ENCODE assay signal across 8 mouse cellular contexts in genomic region chr19:5852035-5852722, GRCm38 (mm10). TPM values are rescaled to one million over a fixed set of nuclear protein-coding genes. Genes with fewer than 3 reads are reported as not detected.
A peak's percentile ranks its signal among the peaks of the same experiment; 100 is the strongest.
DNase-seq lines count a peak whose midpoint lies in the region; ATAC-seq and TF ChIP-seq lines count a peak whose summit lies in the region.

No protein-coding gene starts in this region.

- H3K4me1 ChIP-seq in heart, embryonic 11.5 days (ENCODE audit: control insufficient read depth, insufficient read depth, low read length), result peaks cover 52% of the 10 kb centered on the region
- peaks cover 33% of the 10 kb centered on the region for H3K4me1 ChIP-seq in neural tube, embryonic 13.5 days (replicated peaks)
- H3K4me1 ChIP-seq in neural tube, embryonic 15.5 days, result peaks cover 34% of the 10 kb centered on the region
- peaks cover 26% of the 10 kb centered on the region for H3K4me1 ChIP-seq in hindbrain, postnatal 0 days (ENCODE audit: insufficient read depth, low read length)

- H3K36me3 ChIP-seq in heart, embryonic 11.5 days (ENCODE audit: control insufficient read depth, insufficient read depth, low read length), result peaks cover 19% of the 10 kb centered on the region
- H3K36me3 ChIP-seq in neural tube, embryonic 13.5 days, result peaks cover 42% of the 10 kb centered on the region
- H3K36me3 ChIP-seq in neural tube, embryonic 15.5 days, result peaks cover 21% of the 10 kb centered on the region
- H3K36me3 ChIP-seq in hindbrain, postnatal 0 days (ENCODE audit: insufficient read depth, low read length), result peaks cover 17% of the 10 kb centered on the region; the same call in 1 of the 2 replicates

- peak overlapping the region; percentile 59 for H3K9ac ChIP-seq in heart, embryonic 11.5 days (ENCODE audit: low read depth, low read length)
- peak overlapping the region; percentile 22; the same call in 1 of the 2 replicates for H3K9ac ChIP-seq in neural tube, embryonic 13.5 days
- H3K9ac ChIP-seq in neural tube, embryonic 15.5 days (replicated peaks), result no peak overlapping the region
- H3K9ac ChIP-seq in hindbrain, postnatal 0 days (replicated peaks; ENCODE audit: low read length), result no peak overlapping the region

- H3K4me2 ChIP-seq in heart, embryonic 11.5 days, result 0 out of 2 replicates have a peak overlapping the region, but pooled peaks have one; percentile 6
- no peak overlapping the region for H3K4me2 ChIP-seq in neural tube, embryonic 13.5 days
- H3K4me2 ChIP-seq in neural tube, embryonic 15.5 days, result no peak overlapping the region
- no peak overlapping the region for H3K4me2 ChIP-seq in hindbrain, postnatal 0 days (ENCODE audit: low read depth, low read length)

- no peak for DNase-seq in heart, postnatal 4 days
- DNase-seq in hindbrain, postnatal 0 days (ENCODE audit: low spot score), result no peak
- no peak for DNase-seq in frontal cortex, adult 2 months (ENCODE audit: extremely low spot score in 1 of 2, low spot score in 1 of 2)
- DNase-seq in urinary bladder, adult 18-20 months (ENCODE audit: low spot score in 2 of 2), result no peak
- no peak for DNase-seq in thymus, adult 18-20 months

- no peaks in the 10 kb centered on the region for H3K27me3 ChIP-seq in heart, embryonic 11.5 days (ENCODE audit: control insufficient read depth, insufficient read depth, low read length)
- no peaks in the 10 kb centered on the region for H3K27me3 ChIP-seq in neural tube, embryonic 13.5 days
- no peaks in the 10 kb centered on the region for H3K27me3 ChIP-seq in neural tube, embryonic 15.5 days (replicated peaks)
- no peaks in the 10 kb centered on the region for H3K27me3 ChIP-seq in hindbrain, postnatal 0 days (ENCODE audit: insufficient read depth, low read length)

- no peak for TF ChIP-seq CTCF in hindbrain, postnatal 0 days (IDR thresholded peaks at IDR 0.05; ENCODE audit: low read depth)

- H3K27ac ChIP-seq in heart, embryonic 11.5 days (ENCODE audit: low read depth, low read length), result peak overlapping the region; percentile 65
- H3K27ac ChIP-seq in neural tube, embryonic 13.5 days (replicated peaks), result no peak overlapping the region
- no peak overlapping the region for H3K27ac ChIP-seq in neural tube, embryonic 15.5 days (replicated peaks)
- H3K27ac ChIP-seq in hindbrain, postnatal 0 days, result 0 out of 2 replicates have a peak overlapping the region, but pooled peaks have one; percentile 45

- no peaks in the 10 kb centered on the region for H3K9me3 ChIP-seq in heart, embryonic 11.5 days (replicated peaks; ENCODE audit: control insufficient read depth, low read length)
- H3K9me3 ChIP-seq in neural tube, embryonic 13.5 days, result no peaks in the 10 kb centered on the region
- H3K9me3 ChIP-seq in neural tube, embryonic 15.5 days (replicated peaks), result no peaks in the 10 kb centered on the region
- no peaks in the 10 kb centered on the region for H3K9me3 ChIP-seq in hindbrain, postnatal 0 days (ENCODE audit: low read length)

- WGBS in heart, embryonic 11.5 days (ENCODE audit: insufficient replicate concordance), result 56% methylated on average over 12 of the region's 12 CpGs
- WGBS in neural tube, embryonic 13.5 days, result 87% methylated on average over 12 of the region's 12 CpGs
- WGBS in neural tube, embryonic 15.5 days, result 91% methylated on average over 12 of the region's 12 CpGs
- 90% methylated on average over 12 of the region's 12 CpGs for WGBS in hindbrain, postnatal 0 days

- no peak overlapping the region for H3K4me3 ChIP-seq in heart, embryonic 11.5 days (ENCODE audit: low read depth, low read length)
- H3K4me3 ChIP-seq in neural tube, embryonic 13.5 days, result no peak overlapping the region
- no peak overlapping the region for H3K4me3 ChIP-seq in neural tube, embryonic 15.5 days (replicated peaks)
- H3K4me3 ChIP-seq in hindbrain, postnatal 0 days (ENCODE audit: low read length), result no peak overlapping the region

- no peak for ATAC-seq in heart, embryonic 11.5 days (replicated peaks; ENCODE audit: insufficient number of reproducible peaks, low FRiP score, low TSS enrichment)
- ATAC-seq in neural tube, embryonic 13.5 days (ENCODE audit: low read depth), result no peak
- ATAC-seq in neural tube, embryonic 15.5 days (ENCODE audit: low FRiP score), result no peak
- ATAC-seq in hindbrain, postnatal 0 days, result no peak

RNA-seq across cellular contexts. Expression of gene Frmd8, which starts 22.9 kb away (rescaled TPM):
- polyA plus RNA-seq in heart, embryonic 11.5 days (2014; fragmentation: Nextera tagmentation; extraction: Ambion mirVana), result 15.4 and 19.3 TPM in 2 replicates
- 10 to 100 TPM; 18.6 to 20.9 TPM for total RNA-seq in heart, postnatal 4 days (2021)
- 21.1 and 23.3 TPM in 2 replicates for polyA plus RNA-seq in neural tube, embryonic 13.5 days (2015; fragmentation: Nextera tagmentation; extraction: Ambion mirVana)
- 13.8 and 23.4 TPM in 2 replicates for polyA plus RNA-seq in neural tube, embryonic 15.5 days (2015; fragmentation: Nextera tagmentation; extraction: Ambion mirVana)
- total RNA-seq in hindbrain, postnatal 0 days (2014; rRNA removed), result 19.8 and 43.2 TPM in 2 replicates
- polyA plus RNA-seq in hindbrain, postnatal 0 days (2015; fragmentation: Nextera tagmentation; extraction: Ambion mirVana), result 12.5 and 13.7 TPM in 2 replicates
- 13.1 and 15.6 TPM in 2 replicates for polyA plus RNA-seq in frontal cortex, adult 2 months (2012; rRNA removed)

RNA-seq across cellular contexts. Expression of gene Slc25a45, which starts 25.4 kb away (rescaled TPM):
- polyA plus RNA-seq in heart, embryonic 11.5 days (2014; fragmentation: Nextera tagmentation; extraction: Ambion mirVana), result 2.1 and 2.3 TPM in 2 replicates
- 1 to 10 TPM; 5.4 to 6.2 TPM for total RNA-seq in heart, postnatal 4 days (2021)
- polyA plus RNA-seq in neural tube, embryonic 13.5 days (2015; fragmentation: Nextera tagmentation; extraction: Ambion mirVana), result 1.6 and 2.3 TPM in 2 replicates
- polyA plus RNA-seq in neural tube, embryonic 15.5 days (2015; fragmentation: Nextera tagmentation; extraction: Ambion mirVana), result 2.0 and 3.9 TPM in 2 replicates
- total RNA-seq in hindbrain, postnatal 0 days (2014; rRNA removed), result 2.1 and 6.0 TPM in 2 replicates
- polyA plus RNA-seq in hindbrain, postnatal 0 days (2015; fragmentation: Nextera tagmentation; extraction: Ambion mirVana), result 1.8 and 2.8 TPM in 2 replicates
- 7.8 and 8.7 TPM in 2 replicates for polyA plus RNA-seq in frontal cortex, adult 2 months (2012; rRNA removed)

RNA-seq across cellular contexts. Expression of gene Tigd3, which starts 41.8 kb away (rescaled TPM):
- polyA plus RNA-seq in heart, embryonic 11.5 days (2014; fragmentation: Nextera tagmentation; extraction: Ambion mirVana), result 1.5 and 2.6 TPM in 2 replicates
- 1 to 10 TPM; 2.0 TPM for total RNA-seq in heart, postnatal 4 days (2021)
- 11.1 and 11.4 TPM in 2 replicates for polyA plus RNA-seq in neural tube, embryonic 13.5 days (2015; fragmentation: Nextera tagmentation; extraction: Ambion mirVana)
- 8.9 and 10.0 TPM in 2 replicates for polyA plus RNA-seq in neural tube, embryonic 15.5 days (2015; fragmentation: Nextera tagmentation; extraction: Ambion mirVana)
- 7.5 and 10.1 TPM in 2 replicates for total RNA-seq in hindbrain, postnatal 0 days (2014; rRNA removed)
- polyA plus RNA-seq in hindbrain, postnatal 0 days (2015; fragmentation: Nextera tagmentation; extraction: Ambion mirVana), result 7.1 and 7.5 TPM in 2 replicates
- 4.6 and 4.9 TPM in 2 replicates for polyA plus RNA-seq in frontal cortex, adult 2 months (2012; rRNA removed)

Comparison
In these comparisons a context has a peak if more than half of its experiments do, and no peak if none do; other contexts are left out.
1. H3K9ac ChIP-seq: peak in heart, embryonic 11.5 days (single experiment) and neural tube, embryonic 13.5 days (single experiment); none in neural tube, embryonic 15.5 days (single experiment) and hindbrain, postnatal 0 days (single experiment).
2. H3K27ac ChIP-seq: peak in heart, embryonic 11.5 days (single experiment) and hindbrain, postnatal 0 days (single experiment); none in neural tube, embryonic 13.5 days (single experiment) and neural tube, embryonic 15.5 days (single experiment).